Mouse (Mus musculus) liver, adult 2 months (tissue): ENCODE measurements around the gene Gsta1.

Experiments
- CTCF ChIP-seq: fragments of 200-500 bp; IDR thresholded peaks from 2 replicates; pipeline ENCODE4 v1.5.1; 2011; ENCODE audit warnings: low read depth, low read length, control low read depth
- POLR2A ChIP-seq: fragments of 200-500 bp; IDR thresholded peaks from 2 replicates; pipeline ENCODE4 v1.6.1; 2011; ENCODE audit warnings: low read length, control low read depth; ENCODE audit not compliant: insufficient read depth; ENCODE audit errors: extremely low read depth

- TF ChIP-seq CTCF (no peak), POLR2A (no peak)
These were observed 6.0 kb upstream of the Gsta1 start for GRCm38 (mm10) chr9:78224418-78224817.
